Mouse (Mus musculus) embryo, embryonic 11 days (tissue): Measurements from ENCODE around the gene Il1rl2.
A peak's percentile ranks its signal among the peaks of the same experiment; 100 is the strongest.
"Not testable (repeated sequence)": the region's sequence is repeated elsewhere in the genome, so short reads cannot be mapped to it uniquely, and the experiment has no call there.

Experiments
- DNase-seq: peaks from one replicate; pipeline ENCODE4 v3.0.0-alpha.2; 2015

The Il1rl2 gene

GRCm38 (mm10) chr1:40324457-40324856, at the start of gene Il1rl2:
Gene Il1rl2 (plus strand): TSS chr1:40324610.
- DNase-seq, result peak; percentile 61

- DNase-seq, result no peak
These were observed 49.0 kb upstream of the Il1rl2 start for GRCm38 (mm10) chr1:40275285-40276013.

GRCm38 (mm10) chr1:40277944-40278343, 46.5 kb upstream of the Il1rl2 start:
- no peak for DNase-seq

DNA sequence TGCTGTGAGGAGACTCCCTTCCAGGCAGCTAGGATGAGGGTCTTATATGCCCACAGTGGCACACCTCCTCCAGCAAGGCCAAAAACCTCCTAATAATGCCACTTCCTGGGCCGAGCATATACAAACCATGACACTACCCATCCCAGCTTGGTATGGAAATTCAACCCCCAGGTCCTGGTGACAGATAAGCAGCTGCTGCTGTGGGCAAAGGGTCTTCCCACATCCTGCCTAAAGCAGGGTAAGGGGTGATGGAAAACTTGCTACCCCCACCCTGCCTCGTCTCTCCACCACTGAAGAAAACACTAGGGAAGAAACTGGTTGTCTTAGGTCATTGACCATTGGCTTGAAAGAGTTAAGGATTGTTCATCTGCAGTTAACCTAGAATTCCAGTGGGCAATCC, 45.7 kb upstream of the Il1rl2 start:
- DNase-seq, result no peak

- no peak for DNase-seq
These were observed 45.1 kb upstream of the Il1rl2 start for GRCm38 (mm10) chr1:40279182-40279743.

DNA sequence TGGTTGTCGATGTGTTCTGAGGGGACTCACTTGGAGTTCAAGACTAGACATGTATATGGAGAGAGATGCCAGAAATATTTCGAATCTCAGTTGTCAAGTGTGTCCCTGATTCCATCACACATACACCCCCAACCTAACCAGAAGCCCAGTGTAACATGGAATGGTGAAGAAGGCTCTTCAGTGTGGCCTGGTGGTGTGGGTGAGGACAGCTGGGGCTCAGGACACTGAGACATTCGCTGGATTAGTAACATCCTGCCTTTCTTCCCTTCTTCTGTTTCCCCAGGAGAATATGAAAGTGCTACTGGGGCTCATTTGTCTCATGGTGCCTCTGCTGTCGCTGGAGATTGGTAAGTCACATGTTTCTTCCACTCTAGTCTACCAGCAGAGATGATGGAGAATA, 42.5 kb upstream of the Il1rl2 start:
- no peak for DNase-seq

DNA sequence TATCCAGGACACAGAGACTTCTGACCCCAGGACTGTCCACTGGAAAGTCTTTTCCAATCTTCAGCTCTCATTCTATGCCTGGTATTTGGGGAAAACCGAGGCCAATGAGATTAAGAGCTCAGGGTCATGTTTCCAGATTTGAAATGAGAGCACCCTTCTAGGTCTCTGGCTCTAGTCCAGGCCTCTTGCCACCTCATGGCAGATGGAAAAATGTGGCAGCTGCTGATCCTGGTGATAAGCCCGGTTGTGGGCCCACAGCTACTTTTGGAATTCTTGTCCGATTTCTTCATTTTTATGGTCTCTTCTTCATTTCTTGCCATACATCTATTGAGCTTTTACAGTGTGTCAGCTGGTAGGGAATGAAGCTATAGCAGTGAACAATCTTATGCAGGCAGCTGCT, 42.0 kb upstream of the Il1rl2 start:
- no peak for DNase-seq

DNA sequence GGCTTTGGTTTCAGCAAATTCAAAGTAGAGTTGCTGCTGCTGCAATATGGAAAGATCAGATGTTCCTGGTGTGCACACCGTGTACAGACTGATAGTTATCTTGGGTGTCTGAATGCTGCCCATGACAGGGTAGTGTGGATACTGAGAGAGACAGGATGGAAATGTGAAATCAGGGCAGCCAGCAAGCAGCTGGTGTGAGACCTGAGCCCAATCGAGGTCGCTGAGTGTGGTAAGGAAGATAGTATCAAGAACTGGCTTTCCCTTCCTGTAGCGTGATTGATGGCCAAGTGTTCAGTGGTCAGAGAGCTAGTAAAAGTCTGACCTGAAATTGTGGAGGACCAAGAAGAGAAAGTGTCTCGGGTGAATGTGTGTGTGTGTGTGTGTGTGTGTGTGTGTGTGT, 40.4 kb upstream of the Il1rl2 start:
- no peak for DNase-seq

- no peak for DNase-seq
These were observed 33.7 kb upstream of the Il1rl2 start for GRCm38 (mm10) chr1:40290489-40291255.

DNA sequence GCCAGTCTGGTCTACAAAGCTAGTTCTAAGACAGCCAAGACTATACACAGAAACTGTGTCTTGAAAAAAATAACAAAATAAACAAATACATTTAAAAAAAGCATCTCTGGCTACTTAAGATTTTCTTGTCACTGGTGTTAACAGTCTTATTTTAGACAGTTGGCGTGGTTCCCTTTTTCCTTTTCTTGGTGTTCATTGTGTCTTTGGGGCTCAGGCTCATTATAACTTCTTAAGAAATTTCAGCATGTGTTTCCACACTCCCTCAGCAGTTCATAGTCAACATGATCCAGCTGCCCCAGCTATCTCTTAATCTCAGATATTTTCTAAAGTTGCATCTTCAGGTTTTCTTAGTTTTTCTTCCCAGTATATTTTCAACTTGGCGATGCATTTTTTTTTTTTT, 32.2 kb upstream of the Il1rl2 start:
- DNase-seq, result no peak

GRCm38 (mm10) chr1:40293891-40294290, 30.5 kb upstream of the Il1rl2 start:
- no peak for DNase-seq

DNA sequence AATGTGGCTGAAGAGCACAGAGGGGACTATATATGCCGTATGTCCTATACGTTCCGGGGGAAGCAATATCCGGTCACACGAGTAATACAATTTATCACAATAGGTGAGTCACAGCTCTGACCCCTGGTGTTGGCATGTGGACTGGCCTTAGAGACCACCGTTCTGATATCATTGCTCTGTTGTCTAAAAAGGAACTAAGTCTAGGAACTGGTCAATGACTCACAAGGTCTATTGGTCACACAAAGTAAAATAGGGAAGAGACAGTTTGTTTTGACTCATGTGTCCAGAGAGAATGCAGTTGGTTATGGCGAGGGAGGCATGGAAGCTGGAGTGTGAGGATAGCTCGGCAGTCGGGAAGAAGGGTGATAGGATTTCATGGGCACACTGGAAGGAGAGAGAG, 29.6 kb upstream of the Il1rl2 start:
- no peak for DNase-seq

GRCm38 (mm10) chr1:40298053-40298452, 26.4 kb upstream of the Il1rl2 start:
- no peak for DNase-seq

DNA sequence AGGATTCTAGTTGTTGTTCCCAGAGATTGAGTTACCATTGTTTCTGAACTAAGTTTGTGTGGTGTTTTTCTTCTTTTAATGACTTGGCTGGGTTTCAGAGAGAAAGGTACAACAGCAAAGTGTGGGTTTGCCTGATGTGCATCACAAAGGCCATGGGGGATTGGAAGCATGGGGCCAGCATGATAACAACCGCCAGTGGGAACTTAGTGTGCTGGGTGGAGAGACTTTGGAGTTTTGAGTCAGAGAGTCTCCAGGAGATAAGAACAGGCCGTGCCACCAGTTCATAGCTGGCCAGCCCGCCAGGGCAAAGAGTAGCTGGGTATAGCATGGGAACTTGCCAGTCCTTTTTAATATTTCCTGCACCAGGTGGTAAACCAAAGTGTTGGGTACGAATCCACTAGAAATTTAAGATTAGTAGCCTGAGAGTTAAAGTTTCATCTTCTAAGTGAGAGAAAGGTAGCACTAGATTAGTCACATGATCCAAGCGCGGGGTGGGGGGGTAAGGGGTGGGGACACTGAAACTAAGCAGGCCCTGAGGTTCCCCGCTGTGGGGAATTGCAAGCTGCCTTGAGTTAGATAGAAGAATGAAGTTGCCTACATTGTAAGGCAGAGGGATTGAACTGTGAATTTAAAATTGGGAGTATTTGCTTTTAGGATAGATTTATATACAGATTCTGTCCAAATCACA, 21.1 kb upstream of the Il1rl2 start:
- DNase-seq, result no peak

DNA sequence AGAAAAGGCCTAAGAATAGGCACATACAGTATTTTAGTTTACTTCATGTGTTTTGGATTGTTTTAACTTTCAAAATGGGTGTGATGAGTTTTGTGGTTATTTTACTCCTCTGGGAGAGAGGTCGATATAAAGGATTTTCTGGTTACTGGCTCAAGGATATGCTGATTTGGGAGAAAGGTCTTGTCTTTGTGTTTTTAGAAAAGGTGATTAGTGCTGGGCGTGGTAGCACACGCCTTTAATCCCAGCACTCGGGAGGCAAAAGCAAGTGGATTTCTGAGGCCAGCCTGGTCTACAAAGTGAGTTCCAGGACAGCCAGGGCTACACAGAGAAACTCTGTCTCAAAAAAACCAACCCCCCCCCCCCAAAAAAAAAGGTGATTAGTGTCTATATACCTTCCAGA, 20.1 kb upstream of the Il1rl2 start:
- not testable (repeated sequence) for DNase-seq

DNA sequence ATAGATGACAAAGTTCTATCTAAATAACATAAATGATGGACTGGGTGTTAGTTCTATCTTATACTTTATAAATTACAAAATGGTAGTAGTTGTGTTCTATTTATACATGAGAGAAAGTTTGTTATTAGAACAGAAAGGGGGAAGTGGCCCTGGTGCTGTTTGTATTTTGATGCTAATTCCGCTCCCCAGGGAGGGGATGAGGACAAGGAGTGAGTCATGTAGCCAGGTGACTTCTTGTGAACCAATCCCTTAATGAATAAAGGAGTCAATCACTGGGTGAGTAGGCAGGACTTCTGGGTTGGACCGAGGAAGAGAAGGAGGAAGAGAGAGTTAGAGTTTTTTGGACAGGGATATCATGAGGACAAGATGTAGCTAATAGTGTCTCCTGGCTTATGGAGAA, 18.3 kb upstream of the Il1rl2 start:
- no peak for DNase-seq

GRCm38 (mm10) chr1:40311123-40311522, 13.3 kb upstream of the Il1rl2 start:
- no peak for DNase-seq

- no peak for DNase-seq
These were observed 12.8 kb upstream of the Il1rl2 start for GRCm38 (mm10) chr1:40311625-40312024.

DNA sequence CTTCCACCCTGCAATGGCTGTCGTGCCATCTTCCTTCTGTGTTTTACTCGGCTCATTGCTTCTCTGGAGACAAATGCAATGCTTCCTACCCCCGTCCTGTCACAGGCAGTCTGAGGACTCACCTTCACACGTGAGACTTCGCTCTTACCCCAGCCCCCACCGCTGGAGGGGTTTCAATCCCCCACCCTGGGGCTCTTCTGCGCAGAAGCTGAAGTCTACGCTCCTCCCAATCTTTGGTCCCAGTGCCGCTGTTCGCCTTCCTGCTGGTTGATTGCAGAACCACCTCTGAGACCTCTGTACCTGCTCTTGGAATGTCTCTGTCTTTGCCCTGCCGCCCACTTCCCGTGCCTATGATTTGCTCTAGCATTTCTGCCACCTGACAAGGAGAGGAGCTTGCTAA, 10.4 kb upstream of the Il1rl2 start:
- no peak for DNase-seq

DNA sequence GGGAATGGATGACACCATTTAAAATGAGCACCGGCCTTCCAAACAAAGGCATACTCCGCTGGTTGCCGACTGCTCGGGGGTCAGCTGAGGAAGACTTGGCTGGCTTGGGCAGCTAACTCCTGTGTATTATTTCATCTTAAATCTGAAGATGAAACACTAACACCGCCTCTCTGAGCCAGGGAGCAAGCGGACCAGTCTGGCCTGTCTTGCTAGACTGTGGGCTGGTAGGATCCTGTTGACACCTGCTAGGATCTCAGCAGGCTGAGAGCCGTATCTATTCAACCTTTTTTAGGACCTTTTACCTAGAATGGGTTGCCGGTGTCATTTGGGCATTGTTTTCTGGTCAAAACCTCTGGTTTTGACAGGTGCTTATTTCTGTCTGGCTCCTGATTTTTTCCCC, 6.8 kb upstream of the Il1rl2 start:
- no peak for DNase-seq

DNA sequence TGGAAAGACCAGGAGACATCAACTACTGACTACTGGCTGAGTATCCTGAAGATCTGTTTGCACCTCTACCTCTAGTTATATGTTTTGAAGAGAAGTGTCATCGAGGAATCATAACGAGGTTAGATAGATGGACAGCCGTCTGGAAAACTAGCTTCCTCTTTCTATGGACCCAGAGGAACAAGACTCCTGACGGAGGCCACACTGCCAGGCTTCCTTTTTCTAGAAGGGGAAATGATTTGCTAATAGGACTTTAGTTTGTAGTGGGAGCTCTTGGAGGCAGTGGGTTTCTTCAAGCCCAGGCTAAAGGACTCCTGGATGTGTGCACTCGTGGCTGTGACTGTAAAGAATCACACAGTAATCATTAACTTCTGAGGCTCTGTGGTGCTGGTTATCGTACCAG, 2.6 kb upstream of the Il1rl2 start:
- DNase-seq, result no peak

- DNase-seq, result no peak
These were observed 1.9 kb upstream of the Il1rl2 start for GRCm38 (mm10) chr1:40322543-40322942.

DNA sequence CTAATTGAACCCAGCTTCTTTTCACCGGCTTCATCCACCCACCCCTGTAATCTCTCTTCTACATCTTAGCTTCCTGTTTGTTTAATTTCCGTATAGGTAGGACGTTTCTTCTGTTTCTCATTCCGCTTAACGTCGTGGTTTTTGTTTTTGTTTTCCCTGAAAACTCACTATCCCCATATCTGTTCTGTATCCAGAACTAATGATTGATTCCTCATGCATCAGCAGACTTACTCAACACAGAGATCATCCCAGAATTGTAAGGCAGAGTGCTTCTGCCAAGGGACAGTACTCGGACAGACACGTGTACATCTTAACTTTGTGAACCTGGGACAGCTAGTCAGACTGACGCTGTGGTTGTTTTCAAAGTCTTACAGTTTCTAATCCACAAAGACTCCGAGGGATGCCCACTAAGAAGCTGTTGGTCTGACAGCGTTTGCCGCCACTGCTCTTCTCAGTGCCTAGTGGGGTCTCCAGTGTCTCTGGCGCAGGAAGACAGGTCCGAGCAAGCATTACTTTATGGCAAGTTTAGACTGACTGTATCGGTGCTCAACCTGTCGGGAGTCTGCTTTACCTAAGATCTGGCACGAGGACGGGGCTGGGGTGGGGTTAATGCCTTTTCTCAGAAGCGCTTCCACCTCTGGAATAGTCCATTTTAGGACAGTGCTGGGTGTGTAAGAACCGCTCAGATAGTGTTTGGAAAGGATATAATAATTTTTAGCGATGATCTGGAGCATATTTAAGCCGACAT, 719 bp downstream of the Il1rl2 start:
- peak; percentile 26 for DNase-seq
